Mouse (Mus musculus) cerebellum, adult 2 months (tissue): ENCODE data around the gene Tln2. TPM values are rescaled to one million over a fixed set of nuclear protein-coding genes. Genes with fewer than 3 reads are reported as not detected.

Experiments used
- DNase-seq, 2 experiments: peaks; one replicate each; pipeline ENCODE4 v3.0.0; 2021
- H3K27ac ChIP-seq: fragments of 200-500 bp; 2 replicates; pipeline ENCODE4 v1.5.1; 2012; ENCODE audit warnings: low read length, control low read depth, inconsistent platforms; ENCODE audit not compliant: insufficient read depth
- H3K27me3 ChIP-seq: fragments of 200-500 bp; 2 replicates; pipeline ENCODE4 v1.6.1; 2012; ENCODE audit warnings: inconsistent platforms, mild to moderate bottlenecking, low read length, moderate library complexity; ENCODE audit not compliant: control insufficient read depth, insufficient read depth
- H3K4me1 ChIP-seq: fragments of 200-500 bp; 2 replicates; pipeline ENCODE4 v1.6.1; 2011; ENCODE audit warnings: low read length; ENCODE audit not compliant: control insufficient read depth, insufficient read depth
- H3K4me3 ChIP-seq: fragments of 200-500 bp; replicated peaks from 2 replicates; pipeline ENCODE3; 2011; ENCODE audit warnings: mild to moderate bottlenecking, low read depth, low read length, control low read depth; ENCODE audit not compliant: insufficient read depth
- CTCF ChIP-seq: fragments of 200-500 bp; IDR thresholded peaks from 2 replicates; pipeline ENCODE4 v1.5.1; 2011; ENCODE audit warnings: low read depth, mild to moderate bottlenecking, control low read depth, low read length, moderate library complexity, borderline replicate concordance; ENCODE audit not compliant: insufficient read depth
- POLR2A ChIP-seq: fragments of 200-500 bp; IDR thresholded peaks from 2 replicates; pipeline ENCODE4 v1.6.1; 2011; ENCODE audit warnings: low read length, control low read depth, borderline replicate concordance; ENCODE audit not compliant: insufficient read depth
- WGBS: fragments of 180-500 bp; shearing (Covaris S2); methylation state at CpG from one replicate; pipeline ENCODE4 v1.1.7; 2018; 5-methylcytosine and 5-hydroxymethylcytosine counted together
- polyA plus RNA-seq: library from polyadenylated mRNA; depleted of rRNA; stranded (reverse); fragments of >200 nt; gene quantifications from 2 replicates; pipeline ENCODE4 v1.2.3, GENCODE M21; 2012

Tln2 gene
- polyA plus RNA-seq, 1 experiment, result 28.7 TPM

DNA sequence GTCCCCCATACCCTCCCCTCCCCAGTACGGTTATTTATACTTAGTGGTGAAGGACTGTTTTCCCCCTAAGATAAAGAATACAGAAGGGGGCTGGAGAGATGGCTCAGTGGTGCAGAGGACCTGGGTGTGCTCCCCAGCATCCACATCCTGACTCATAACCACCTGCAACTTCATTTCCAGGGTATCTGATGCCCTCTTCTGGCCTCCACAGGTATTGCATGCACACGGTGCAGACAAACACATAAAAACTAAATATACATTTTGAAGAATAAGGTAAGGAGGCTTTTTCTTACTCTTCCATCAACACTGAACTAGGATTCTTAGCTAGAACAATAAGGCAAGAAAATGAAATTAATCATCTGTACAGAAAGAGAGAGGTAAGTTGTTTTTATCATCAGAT lies 314.2 kb downstream of the Tln2 start:
- TF ChIP-seq CTCF, result no peak
- no peak for TF ChIP-seq POLR2A
- H3K4me1 ChIP-seq, result no peaks in the 10 kb centered on the region
- H3K27me3 ChIP-seq, result no peaks in the 10 kb centered on the region
- H3K4me3 ChIP-seq, result no peak overlapping the region
- DNase-seq, result no peak
- H3K27ac ChIP-seq, result no peak overlapping the region
- 97% methylated on average over 2 of the region's 2 CpGs for WGBS

- TF ChIP-seq CTCF, result no peak
- TF ChIP-seq POLR2A, result no peak
- DNase-seq, result no peak
These were observed 317.8 kb downstream of the Tln2 start for GRCm38 (mm10) chr9:67241683-67242082.

GRCm38 (mm10) chr9:67240456-67240855 lies 319.0 kb downstream of the Tln2 start:
- H3K27me3 ChIP-seq, result no peaks in the 10 kb centered on the region
- 58% methylated on average over 9 of the region's 9 CpGs for WGBS
- TF ChIP-seq POLR2A (no peak), CTCF (no peak)
- no peak overlapping the region for H3K27ac ChIP-seq
- DNase-seq, result no peak
- H3K4me3 ChIP-seq, result no peak overlapping the region
- no peaks in the 10 kb centered on the region for H3K4me1 ChIP-seq

More at GRCm38 (mm10) chr9:67241683-67242082, 317.8 kb downstream of the Tln2 start:
- 84% methylated on average over 5 of the region's 5 CpGs for WGBS
- Histone ChIP-seq H3K4me1 (no peaks in the 10 kb centered on the region), H3K27ac (no peak overlapping the region), H3K27me3 (no peaks in the 10 kb centered on the region), H3K4me3 (no peak overlapping the region)

- TF ChIP-seq POLR2A (no peak), CTCF (no peak)
- 71% methylated on average over 3 of the region's 3 CpGs for WGBS
- H3K4me3 ChIP-seq, result no peak overlapping the region
These were observed 322.5 kb downstream of the Tln2 start for GRCm38 (mm10) chr9:67236987-67237386.

DNA sequence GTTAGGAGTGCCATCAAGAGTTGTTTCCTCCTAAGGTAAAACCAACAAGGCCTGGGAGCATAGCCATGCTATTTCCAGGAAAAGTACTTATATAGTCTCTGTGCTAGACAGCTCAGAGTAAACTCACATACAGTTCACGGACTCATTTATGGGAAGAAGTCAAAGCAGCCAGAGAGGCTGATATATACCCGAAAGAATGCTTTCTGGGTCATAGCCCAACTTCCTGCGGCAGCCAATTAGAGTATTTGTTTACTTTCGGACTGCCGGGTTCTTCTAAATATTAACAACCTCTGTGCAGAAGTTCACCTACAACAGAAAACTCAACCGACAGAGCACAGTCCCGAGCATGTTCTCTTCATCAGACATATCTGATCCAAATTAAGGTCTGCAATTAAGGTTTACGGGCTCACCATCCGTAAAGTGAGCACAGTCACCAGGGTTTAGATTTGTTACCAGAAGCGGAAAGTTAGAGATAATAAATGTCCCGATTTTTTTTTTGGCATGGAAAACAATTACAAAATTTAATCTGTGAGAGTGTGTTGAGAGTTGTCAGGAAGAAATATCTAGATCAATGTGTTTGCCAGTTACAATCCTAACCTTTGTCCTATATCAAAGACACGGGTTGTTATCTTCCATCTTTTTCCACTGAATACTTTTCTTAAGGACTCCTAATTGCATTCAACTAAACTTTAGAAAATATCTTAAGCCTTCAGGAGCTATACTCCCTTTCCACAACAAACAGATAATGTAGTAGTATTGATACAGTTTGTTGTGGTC lies 323.9 kb downstream of the Tln2 start:
- H3K4me1 ChIP-seq, result no peaks in the 10 kb centered on the region
- no peak for DNase-seq
- H3K27me3 ChIP-seq, result no peaks in the 10 kb centered on the region
- no peak overlapping the region for H3K4me3 ChIP-seq
- no peak overlapping the region for H3K27ac ChIP-seq
- TF ChIP-seq CTCF (no peak), POLR2A (no peak)
- 90% methylated on average over 12 of the region's 12 CpGs for WGBS

More at GRCm38 (mm10) chr9:67236987-67237386, 322.5 kb downstream of the Tln2 start:
- Histone ChIP-seq H3K27ac (no peak overlapping the region), H3K27me3 (no peaks in the 10 kb centered on the region), H3K4me1 (no peaks in the 10 kb centered on the region)
- DNase-seq, result no peak

- TF ChIP-seq CTCF, result no peak
- DNase-seq, result no peak
- H3K4me1 ChIP-seq, result no peaks in the 10 kb centered on the region
- 87% methylated on average over 5 of the region's 5 CpGs for WGBS
- H3K4me3 ChIP-seq, result no peak overlapping the region
- no peak overlapping the region for H3K27ac ChIP-seq
- H3K27me3 ChIP-seq, result no peaks in the 10 kb centered on the region
These were observed 330.5 kb downstream of the Tln2 start for GRCm38 (mm10) chr9:67229033-67229432.

DNA sequence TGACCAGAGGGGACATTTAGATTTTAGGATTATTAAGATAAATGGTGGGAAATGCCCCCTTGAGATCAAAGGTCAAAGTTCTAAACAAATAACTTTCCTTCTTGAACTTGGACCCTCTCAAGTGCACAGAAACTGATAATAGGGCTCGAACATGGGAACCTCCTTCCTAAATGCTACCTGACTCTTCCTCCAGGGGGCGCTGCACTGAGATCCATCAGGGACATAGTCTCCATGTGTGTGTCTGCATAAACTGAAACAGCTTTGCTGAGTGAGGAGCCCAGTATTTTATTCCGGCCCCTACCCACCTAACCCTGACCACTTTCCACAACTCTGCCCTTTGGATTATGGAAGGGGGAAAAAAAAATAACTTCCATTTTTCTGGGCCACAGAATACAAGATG lies 339.1 kb downstream of the Tln2 start:
- H3K27ac ChIP-seq, result no peak overlapping the region
- TF ChIP-seq POLR2A, result no peak
- peak; percentile 41; the same call in 1 of the 2 replicates for TF ChIP-seq CTCF
- H3K4me1 ChIP-seq, result no peaks in the 10 kb centered on the region
- no peak for DNase-seq
- WGBS, result 65% methylated on average over 3 of the region's 3 CpGs
- H3K4me3 ChIP-seq, result no peak overlapping the region
- H3K27me3 ChIP-seq, result no peaks in the 10 kb centered on the region

- H3K4me3 ChIP-seq, result no peak overlapping the region
- DNase-seq, result no peak
- no peaks in the 10 kb centered on the region for H3K4me1 ChIP-seq
- H3K27ac ChIP-seq, result no peak overlapping the region
- no peaks in the 10 kb centered on the region for H3K27me3 ChIP-seq
- TF ChIP-seq CTCF (no peak), POLR2A (no peak)
- WGBS, result 39% methylated on average over 9 of the region's 9 CpGs
These were observed 341.5 kb downstream of the Tln2 start for GRCm38 (mm10) chr9:67218001-67218400.
